Mouse (Mus musculus): Measurements from ENCODE around the gene Fam25c. TPM values are rescaled to one million over a fixed set of nuclear protein-coding genes. Genes with fewer than 3 reads are reported as not detected.

Fam25c gene
- polyA plus RNA-seq (2014; fragmentation: Nextera tagmentation; extraction: Ambion mirVana) = not detected in 2 replicates

DNA sequence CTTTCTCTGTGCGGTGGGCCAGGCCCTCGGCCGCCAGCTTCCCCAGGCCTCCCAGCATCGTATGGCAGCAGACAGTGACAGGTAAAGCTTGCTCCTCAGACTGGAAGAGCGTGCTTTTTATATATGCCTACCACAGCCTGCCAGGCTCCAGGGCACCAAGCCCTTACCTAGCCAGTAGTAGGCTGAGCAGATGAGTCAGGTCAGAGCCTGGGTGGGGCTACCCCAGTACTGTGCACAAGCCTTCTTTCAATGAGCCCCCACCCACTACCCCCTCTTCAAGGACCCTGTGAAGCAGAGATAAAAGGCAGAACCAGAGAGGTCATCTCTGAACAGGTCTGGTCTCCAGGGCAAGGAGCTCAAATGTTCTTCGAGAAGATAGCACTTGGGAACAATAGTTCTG is at the start of gene Fam25c:
Gene Fam25c, minus strand, starts transcription at position 133 of the 400 bp plus-strand sequence.
- H3K4me2 ChIP-seq = no peak within 1 kb of the TSS
- H3K27ac ChIP-seq (ENCODE audit: low read depth, low read length) = no peak within 1 kb of the TSS
- DNase-seq (ENCODE audit: low spot score, missing footprints) (no peak), ATAC-seq (ENCODE audit: low FRiP score) (no peak)
- H3K36me3 ChIP-seq (ENCODE audit: control insufficient read depth, insufficient read depth, low read length) = no peaks in the 10 kb centered on the region
- no peak within 1 kb of the TSS for H3K9ac ChIP-seq (ENCODE audit: low read length)
- H3K9me3 ChIP-seq (ENCODE audit: control insufficient read depth, low read length) = no peaks in the 10 kb centered on the region
- no peaks in the 10 kb centered on the region for H3K27me3 ChIP-seq (ENCODE audit: control insufficient read depth, insufficient read depth, low read length)
- H3K4me3 ChIP-seq (ENCODE audit: low read depth, low read length) = no peak within 1 kb of the TSS
- 84% methylated on average over 6 of the region's 6 CpGs for WGBS
- no peaks in the 10 kb centered on the region for H3K4me1 ChIP-seq (ENCODE audit: control insufficient read depth, insufficient read depth, low read length)

DNA sequence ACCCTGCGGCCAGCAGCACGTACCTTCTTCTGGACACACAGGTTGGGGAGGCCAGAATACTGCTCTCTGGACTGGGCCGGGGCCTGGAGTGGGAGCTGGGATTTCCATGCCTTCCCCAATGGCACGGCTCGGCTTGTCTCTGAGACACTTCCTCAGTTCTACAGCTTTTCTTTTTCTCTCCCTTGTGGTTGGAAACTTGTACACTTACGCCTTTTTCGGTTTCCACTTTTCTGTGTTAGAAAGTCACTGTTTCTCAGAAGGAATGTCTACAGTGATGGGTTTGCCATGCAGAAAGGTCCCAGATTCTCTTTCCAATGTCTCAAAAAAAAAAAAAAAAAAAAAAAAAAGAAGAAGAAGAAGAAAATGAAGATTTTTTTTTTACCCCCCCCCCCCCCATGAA is 48.2 kb upstream of the Fam25c start:
- 97% methylated on average over 7 of the region's 7 CpGs for WGBS
- no peak for ATAC-seq (ENCODE audit: low FRiP score)
- DNase-seq (ENCODE audit: low spot score, missing footprints) = no peak

DNA sequence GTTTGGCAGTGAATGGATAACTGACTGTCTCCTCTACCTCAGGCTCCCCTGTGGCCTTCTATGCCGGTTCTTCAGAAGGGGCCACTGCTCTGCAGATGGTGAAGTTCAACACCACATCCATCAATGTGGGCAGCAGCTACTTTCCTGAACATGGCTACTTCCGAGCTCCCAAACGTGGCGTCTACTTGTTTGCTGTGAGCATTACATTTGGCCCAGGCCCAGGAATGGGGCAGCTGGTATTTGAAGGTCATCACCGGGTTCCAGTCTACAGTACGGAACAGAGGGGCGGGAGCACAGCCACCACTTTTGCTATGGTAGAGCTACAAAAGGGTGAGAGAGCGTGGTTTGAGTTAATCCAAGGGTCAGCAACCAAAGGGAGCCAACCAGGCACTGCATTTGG is 47.6 kb upstream of the Fam25c start:
- Histone ChIP-seq H3K9ac (ENCODE audit: low read length) (no peak overlapping the region), H3K4me2 (no peak overlapping the region), H3K9me3 (ENCODE audit: control insufficient read depth, low read length) (no peaks in the 10 kb centered on the region), H3K27me3 (ENCODE audit: control insufficient read depth, insufficient read depth, low read length) (no peaks in the 10 kb centered on the region), H3K4me3 (ENCODE audit: low read depth, low read length) (no peak overlapping the region), H3K27ac (ENCODE audit: low read depth, low read length) (no peak overlapping the region), H3K36me3 (ENCODE audit: control insufficient read depth, insufficient read depth, low read length) (peaks cover 4% of the 10 kb centered on the region), H3K4me1 (ENCODE audit: control insufficient read depth, insufficient read depth, low read length) (no peaks in the 10 kb centered on the region)
- ATAC-seq (ENCODE audit: low FRiP score) (no peak), DNase-seq (ENCODE audit: low spot score, missing footprints) (no peak)
- 90% methylated on average over 8 of the region's 8 CpGs for WGBS

More for the DNA sequence above, 48.2 kb upstream of the Fam25c start:
- Histone ChIP-seq H3K9me3 (ENCODE audit: control insufficient read depth, low read length) (no peaks in the 10 kb centered on the region), H3K27ac (ENCODE audit: low read depth, low read length) (no peak overlapping the region), H3K27me3 (ENCODE audit: control insufficient read depth, insufficient read depth, low read length) (no peaks in the 10 kb centered on the region), H3K9ac (ENCODE audit: low read length) (no peak overlapping the region), H3K4me2 (no peak overlapping the region), H3K36me3 (ENCODE audit: control insufficient read depth, insufficient read depth, low read length) (peaks cover 4% of the 10 kb centered on the region; the same call in 1 of the 2 replicates), H3K4me3 (ENCODE audit: low read depth, low read length) (no peak overlapping the region), H3K4me1 (ENCODE audit: control insufficient read depth, insufficient read depth, low read length) (no peaks in the 10 kb centered on the region)

DNA sequence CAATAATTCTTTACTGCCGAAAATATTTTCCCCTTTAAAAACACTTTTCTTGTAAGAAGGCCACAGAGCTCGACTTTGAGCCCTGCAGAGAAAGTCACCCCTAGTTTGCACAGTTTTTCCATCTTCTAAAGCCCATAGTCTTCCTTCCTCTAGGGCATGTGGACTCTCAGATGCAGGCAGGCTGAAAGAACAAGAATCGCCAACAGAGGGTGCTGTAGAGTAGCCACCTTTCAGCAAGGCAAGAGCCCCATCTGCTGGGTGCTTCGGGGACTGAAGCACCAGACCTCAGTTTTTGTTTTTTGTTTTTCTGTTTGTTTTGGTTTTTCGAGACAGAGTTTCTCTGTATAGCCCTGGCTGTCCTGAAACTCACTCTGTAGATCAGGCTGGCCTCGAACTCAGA is 45.9 kb upstream of the Fam25c start:
- Histone ChIP-seq H3K27ac (ENCODE audit: low read depth, low read length) (no peak overlapping the region), H3K9ac (ENCODE audit: low read length) (no peak overlapping the region), H3K4me1 (ENCODE audit: control insufficient read depth, insufficient read depth, low read length) (no peaks in the 10 kb centered on the region), H3K27me3 (ENCODE audit: control insufficient read depth, insufficient read depth, low read length) (no peaks in the 10 kb centered on the region), H3K9me3 (ENCODE audit: control insufficient read depth, low read length) (no peaks in the 10 kb centered on the region), H3K4me3 (ENCODE audit: low read depth, low read length) (no peak overlapping the region), H3K36me3 (ENCODE audit: control insufficient read depth, insufficient read depth, low read length) (peaks cover 4% of the 10 kb centered on the region), H3K4me2 (no peak overlapping the region)
- DNase-seq (ENCODE audit: low spot score, missing footprints) (peak; percentile 97), ATAC-seq (ENCODE audit: low FRiP score) (no peak)
- 55% methylated on average over 6 of the region's 6 CpGs for WGBS

DNA sequence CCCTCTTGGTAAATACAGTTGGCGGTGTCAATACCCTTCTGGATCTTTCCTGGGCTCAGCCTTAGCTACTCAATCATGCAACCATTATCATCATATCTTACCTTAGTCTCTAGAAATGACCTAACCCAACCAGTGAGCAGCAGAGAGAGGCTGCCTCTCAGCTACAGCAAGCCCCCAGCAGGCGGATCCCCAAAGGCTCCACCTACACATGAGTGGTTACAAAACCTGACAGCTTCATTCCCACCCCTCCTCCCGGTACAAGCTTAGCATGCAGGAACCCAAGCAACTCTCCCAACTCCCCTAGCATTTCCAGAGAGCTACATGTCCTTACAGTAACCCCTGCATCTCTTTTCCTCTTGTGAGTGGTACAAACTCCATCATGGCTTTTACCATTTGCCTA is 44.8 kb upstream of the Fam25c start:
- ATAC-seq (ENCODE audit: low FRiP score) (no peak), DNase-seq (ENCODE audit: low spot score, missing footprints) (no peak)
- Histone ChIP-seq H3K27ac (ENCODE audit: low read depth, low read length) (no peak overlapping the region), H3K36me3 (ENCODE audit: control insufficient read depth, insufficient read depth, low read length) (peaks cover 4% of the 10 kb centered on the region), H3K4me2 (no peak overlapping the region), H3K4me1 (ENCODE audit: control insufficient read depth, insufficient read depth, low read length) (no peaks in the 10 kb centered on the region), H3K4me3 (ENCODE audit: low read depth, low read length) (no peak overlapping the region), H3K9me3 (ENCODE audit: control insufficient read depth, low read length) (no peaks in the 10 kb centered on the region), H3K27me3 (ENCODE audit: control insufficient read depth, insufficient read depth, low read length) (no peaks in the 10 kb centered on the region), H3K9ac (ENCODE audit: low read length) (no peak overlapping the region)
- WGBS = 90% methylated on average over 3 of the region's 3 CpGs

DNA sequence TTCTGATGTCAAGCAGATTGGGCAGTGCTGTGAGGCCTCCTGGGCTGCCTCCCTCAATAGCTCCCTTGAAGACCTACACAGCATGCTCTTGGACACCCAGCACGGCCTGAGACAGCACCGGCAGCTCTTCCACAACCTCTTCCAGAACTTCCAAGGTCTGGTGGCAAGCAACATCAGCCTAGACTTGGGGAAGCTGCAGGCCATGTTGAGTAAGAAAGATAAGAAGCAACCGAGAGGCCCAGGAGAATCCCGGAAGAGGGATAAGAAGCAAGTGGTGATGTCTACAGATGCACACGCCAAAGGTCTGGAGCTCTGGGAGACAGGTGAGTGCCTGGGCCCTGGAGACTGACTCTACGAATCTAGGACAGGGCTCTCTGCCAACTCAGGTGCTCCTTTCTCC is 44.1 kb upstream of the Fam25c start:
- peaks cover 4% of the 10 kb centered on the region for H3K36me3 ChIP-seq (ENCODE audit: control insufficient read depth, insufficient read depth, low read length)
- 98% methylated on average over 6 of the region's 6 CpGs for WGBS
- no peaks in the 10 kb centered on the region for H3K4me1 ChIP-seq (ENCODE audit: control insufficient read depth, insufficient read depth, low read length)
- H3K9ac ChIP-seq (ENCODE audit: low read length) = no peak overlapping the region
- no peaks in the 10 kb centered on the region for H3K27me3 ChIP-seq (ENCODE audit: control insufficient read depth, insufficient read depth, low read length)
- no peak for ATAC-seq (ENCODE audit: low FRiP score)
- no peak overlapping the region for H3K4me3 ChIP-seq (ENCODE audit: low read depth, low read length)
- H3K27ac ChIP-seq (ENCODE audit: low read depth, low read length) = no peak overlapping the region
- H3K4me2 ChIP-seq = no peak overlapping the region
- no peak for DNase-seq (ENCODE audit: low spot score, missing footprints)
- no peaks in the 10 kb centered on the region for H3K9me3 ChIP-seq (ENCODE audit: control insufficient read depth, low read length)

DNA sequence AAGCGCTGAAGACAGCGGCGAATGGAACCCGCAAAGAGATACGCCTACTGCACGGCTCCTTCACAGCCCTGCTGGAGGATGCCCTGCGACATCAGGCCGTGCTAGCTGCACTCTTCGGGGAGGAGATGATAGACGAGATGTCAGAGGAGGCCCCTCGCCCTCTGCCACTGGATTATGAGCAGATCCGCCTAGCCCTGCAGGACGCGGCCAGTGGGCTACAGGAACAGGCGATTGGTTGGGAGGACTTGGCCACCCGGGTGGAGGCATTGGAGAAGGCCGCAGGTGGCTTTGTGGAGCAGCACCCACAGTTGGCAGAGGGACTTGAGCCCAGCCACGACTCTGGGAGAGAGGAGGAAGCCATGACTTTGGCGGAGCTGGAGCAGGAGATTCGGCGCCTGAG is 43.7 kb upstream of the Fam25c start:
- Histone ChIP-seq H3K9me3 (ENCODE audit: control insufficient read depth, low read length) (no peaks in the 10 kb centered on the region), H3K4me2 (no peak overlapping the region), H3K9ac (ENCODE audit: low read length) (no peak overlapping the region), H3K27ac (ENCODE audit: low read depth, low read length) (no peak overlapping the region), H3K4me1 (ENCODE audit: control insufficient read depth, insufficient read depth, low read length) (no peaks in the 10 kb centered on the region), H3K36me3 (ENCODE audit: control insufficient read depth, insufficient read depth, low read length) (peaks cover 4% of the 10 kb centered on the region), H3K27me3 (ENCODE audit: control insufficient read depth, insufficient read depth, low read length) (no peaks in the 10 kb centered on the region), H3K4me3 (ENCODE audit: low read depth, low read length) (no peak overlapping the region)
- ATAC-seq (ENCODE audit: low FRiP score) = no peak
- no peak for DNase-seq (ENCODE audit: low spot score, missing footprints)
- 93% methylated on average over 21 of the region's 21 CpGs for WGBS

DNA sequence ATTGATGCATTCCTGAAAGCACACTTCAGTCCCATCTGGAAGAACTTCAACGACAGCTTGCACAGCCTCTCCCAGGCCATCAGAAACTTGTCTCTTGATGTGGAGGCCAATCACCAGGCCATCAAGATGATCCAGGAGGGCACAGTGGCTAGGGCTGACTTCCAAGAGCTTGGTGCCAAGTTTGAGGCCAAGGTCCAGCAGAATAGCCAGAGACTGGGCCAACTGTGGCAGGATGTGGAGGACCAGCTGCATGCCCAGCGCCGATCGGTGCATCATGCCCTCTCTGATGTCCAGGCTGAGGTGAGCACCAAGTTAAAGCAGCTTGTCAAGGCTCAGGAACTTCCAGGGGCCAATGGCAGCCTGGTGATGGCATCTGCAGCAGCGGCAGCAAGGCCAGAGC is 42.6 kb upstream of the Fam25c start:
- peaks cover under 1% of the 10 kb centered on the region for H3K36me3 ChIP-seq (ENCODE audit: control insufficient read depth, insufficient read depth, low read length)

DNA sequence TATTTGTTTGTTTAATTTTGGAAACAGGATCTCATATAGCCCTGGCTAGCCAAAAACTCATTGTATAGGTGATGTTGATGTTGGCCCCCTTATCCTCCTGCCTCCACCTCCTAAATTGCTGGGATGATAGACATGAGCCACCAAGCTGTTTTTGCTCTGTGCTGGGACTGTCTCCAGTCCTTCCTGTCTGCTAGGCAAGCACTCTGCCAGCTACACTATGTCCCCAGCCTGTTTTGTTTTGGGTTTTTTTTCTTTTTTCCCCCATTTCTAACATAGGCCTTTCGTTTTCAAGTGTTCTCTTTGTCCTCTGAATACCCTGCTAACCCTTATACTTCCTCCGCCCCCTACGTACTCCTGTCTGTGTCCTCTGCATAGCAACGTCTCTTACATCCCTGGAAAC is 38.1 kb upstream of the Fam25c start:
- Histone ChIP-seq H3K27ac (ENCODE audit: low read depth, low read length) (no peak overlapping the region), H3K4me1 (ENCODE audit: control insufficient read depth, insufficient read depth, low read length) (no peaks in the 10 kb centered on the region; the same call in 1 of the 2 replicates), H3K27me3 (ENCODE audit: control insufficient read depth, insufficient read depth, low read length) (no peaks in the 10 kb centered on the region), H3K4me2 (no peak overlapping the region), H3K9ac (ENCODE audit: low read length) (no peak overlapping the region), H3K36me3 (ENCODE audit: control insufficient read depth, insufficient read depth, low read length) (no peaks in the 10 kb centered on the region; the same call in 1 of the 2 replicates), H3K4me3 (ENCODE audit: low read depth, low read length) (no peak overlapping the region), H3K9me3 (ENCODE audit: control insufficient read depth, low read length) (no peaks in the 10 kb centered on the region)
- WGBS = 44% methylated on average over 4 of the region's 4 CpGs
- DNase-seq (ENCODE audit: low spot score, missing footprints) (no peak), ATAC-seq (ENCODE audit: low FRiP score) (no peak)

More for the DNA sequence above, 42.6 kb upstream of the Fam25c start:
- Histone ChIP-seq H3K4me2 (no peak overlapping the region), H3K9me3 (ENCODE audit: control insufficient read depth, low read length) (no peaks in the 10 kb centered on the region), H3K4me1 (ENCODE audit: control insufficient read depth, insufficient read depth, low read length) (no peaks in the 10 kb centered on the region; the same call in 1 of the 2 replicates), H3K4me3 (ENCODE audit: low read depth, low read length) (no peak overlapping the region), H3K9ac (ENCODE audit: low read length) (no peak overlapping the region), H3K27me3 (ENCODE audit: control insufficient read depth, insufficient read depth, low read length) (no peaks in the 10 kb centered on the region), H3K27ac (ENCODE audit: low read depth, low read length) (no peak overlapping the region)
- WGBS = 90% methylated on average over 5 of the region's 5 CpGs
- ATAC-seq (ENCODE audit: low FRiP score) (no peak), DNase-seq (ENCODE audit: low spot score, missing footprints) (no peak)
